Mouse (Mus musculus): ENCODE results near the gene Osbpl5. TPM values are rescaled to one million over a fixed set of nuclear protein-coding genes. Genes with fewer than 3 reads are reported as not detected.
A peak's percentile ranks its signal among the peaks of the same experiment; 100 is the strongest.
"Not testable (repeated sequence)": the region's sequence is repeated elsewhere in the genome, so short reads cannot be mapped to it uniquely, and the experiment has no call there.

The Osbpl5 gene
- total RNA-seq, 2 experiments from 2014 or later, result 21.6 to 33.6 TPM

DNA sequence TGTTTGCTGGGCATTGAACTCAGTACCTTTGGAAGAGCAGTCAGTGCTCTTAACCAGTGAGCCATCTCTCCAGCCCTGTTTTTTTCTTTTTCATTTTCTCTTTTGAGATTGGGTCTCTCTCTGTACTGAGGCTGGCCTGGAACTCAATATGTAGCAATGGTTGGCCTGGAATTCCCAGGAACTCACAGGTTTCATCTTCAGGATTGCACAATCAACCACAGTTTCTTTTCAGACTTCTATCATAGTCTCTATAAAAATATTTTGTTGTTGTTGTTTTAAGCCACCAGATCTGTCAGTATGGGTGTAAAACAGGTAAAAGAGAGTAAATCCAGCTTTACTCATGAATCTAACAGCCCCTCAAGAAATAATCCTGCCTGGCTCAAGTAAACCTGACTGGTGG is 96.0 kb downstream of the Osbpl5 start:
- DNase-seq (ENCODE audit: extremely low spot score in 1 of 2, low spot score in 1 of 2), result no peak

DNA sequence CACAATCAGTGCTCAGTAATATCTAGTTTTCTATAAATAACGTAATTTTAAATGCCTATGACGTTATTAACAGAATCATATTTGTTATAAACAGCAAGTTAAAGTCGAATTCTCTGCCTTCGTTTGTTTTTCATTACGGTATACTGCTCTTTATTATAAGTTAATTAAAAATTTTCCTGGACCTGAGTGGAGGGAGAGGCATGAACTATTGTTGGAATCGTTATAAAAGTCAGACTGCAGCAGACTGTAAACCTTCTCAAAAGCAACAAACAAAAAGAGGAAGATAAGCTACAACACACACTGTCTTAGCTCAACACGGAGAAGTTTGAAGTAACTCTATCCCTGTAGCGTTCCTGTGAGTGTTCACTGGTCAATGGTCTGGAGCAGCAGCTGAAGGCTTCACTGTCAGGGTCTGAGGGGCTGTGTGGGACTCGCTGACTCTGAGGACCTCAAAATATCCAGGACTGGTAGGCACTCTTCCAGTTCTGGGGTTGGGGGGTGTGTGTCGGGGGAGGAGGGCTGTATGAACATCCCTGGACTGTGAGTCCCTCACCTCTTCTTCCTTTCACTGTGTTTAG is 106.9 kb downstream of the Osbpl5 start:
- DNase-seq (ENCODE audit: extremely low spot score in 1 of 2, low spot score in 1 of 2), result not testable (repeated sequence)

DNA sequence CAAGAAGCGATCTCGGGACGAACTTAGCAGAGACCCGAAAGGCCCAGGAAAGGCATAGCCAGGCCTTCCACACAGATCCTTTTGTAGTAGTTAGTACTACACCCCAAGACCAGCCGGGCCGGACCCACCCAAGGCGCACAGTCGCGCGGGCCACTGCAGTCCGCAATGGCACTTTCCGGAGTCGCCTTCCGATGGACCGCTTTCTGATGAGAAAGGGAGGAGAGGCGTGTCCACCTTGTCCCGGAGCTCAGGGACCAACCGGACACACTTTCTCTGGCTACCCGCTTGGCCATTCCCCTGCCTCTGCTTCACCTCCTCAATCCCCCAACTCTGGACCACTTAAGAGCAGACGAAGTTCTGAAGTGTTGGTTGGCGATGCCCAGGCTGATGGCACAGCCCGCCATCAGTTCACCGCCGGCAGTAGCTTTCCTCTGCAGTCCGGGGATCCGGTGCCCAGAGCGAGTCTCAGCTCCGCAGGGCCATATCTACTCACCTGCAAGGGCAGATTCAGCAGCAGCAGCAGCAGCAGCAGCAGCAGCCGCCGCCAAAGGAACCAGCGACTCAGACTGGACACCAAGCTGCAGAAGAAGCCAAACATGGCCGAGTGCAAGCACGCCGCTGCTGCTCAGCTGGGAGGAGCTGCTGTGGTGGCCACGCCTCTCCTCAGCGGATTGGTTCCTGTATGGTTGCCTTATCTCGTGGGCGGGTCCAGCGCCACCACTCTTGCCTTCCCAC is 107.6 kb downstream of the Osbpl5 start, which contains the start of gene Tnfrsf22:
Gene Tnfrsf22, minus strand, starts transcription at position 628 of the 735 bp plus-strand sequence.
- peak; percentile 54 to 63 for DNase-seq (ENCODE audit: extremely low spot score in 1 of 2, low spot score in 1 of 2)

DNA sequence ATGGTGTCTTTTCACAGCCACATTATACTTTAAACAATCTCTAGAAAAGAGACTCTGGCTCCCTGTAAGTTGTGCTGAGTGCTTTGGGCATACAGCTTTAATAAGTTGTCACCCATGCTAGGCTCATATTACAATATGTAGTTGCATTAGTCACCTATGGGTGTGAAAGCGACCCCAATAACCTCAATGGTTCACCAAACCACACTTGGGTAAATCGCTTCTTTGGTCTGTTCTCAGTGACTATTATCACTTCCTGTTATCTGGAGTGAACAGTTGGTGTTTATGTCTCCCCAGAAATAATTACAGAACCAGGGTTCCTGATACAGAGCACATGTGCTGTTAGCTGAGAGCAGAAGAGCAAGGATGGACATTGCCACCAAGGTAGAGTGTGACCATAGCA is 112.8 kb downstream of the Osbpl5 start:
- DNase-seq (ENCODE audit: extremely low spot score in 1 of 2, low spot score in 1 of 2), result not testable (repeated sequence)

Small RNA genes within 50 kb of the gene (microRNA-seq; reads per million reads assigned to microRNA genes)
- 0 reads per million in 2 experiments for gene Gm22064

Other genes with a start within 250 kb of the Osbpl5 start
- 100 to 1,000 TPM; 114 to 125 TPM for gene Nap1l4, start 207.9 kb downstream of the Osbpl5 start, total RNA-seq (2021)
- 10 to 100 TPM; 46.0 to 56.4 TPM for gene Cars, start 156.9 kb downstream of the Osbpl5 start, total RNA-seq (2021)
- under 1 TPM in 1 of 2 experiments, not detected in 1; 0.19 TPM for gene Tnfrsf26, start 128.3 kb downstream of the Osbpl5 start, total RNA-seq (2021)
- gene Tnfrsf22, start 107.3 kb downstream of the Osbpl5 start, total RNA-seq (2021), result 1 to 10 TPM; 2.2 to 2.3 TPM
- gene Tnfrsf23, start 71.1 kb downstream of the Osbpl5 start, total RNA-seq (2021), result 1 to 10 TPM; 1.1 TPM
- gene Mrgprg, start 10.0 kb upstream of the Osbpl5 start, total RNA-seq (2021), result not detected
- gene Mrgpre, start 27.5 kb upstream of the Osbpl5 start, total RNA-seq (2021), result 1 to 10 TPM; 5.0 to 6.6 TPM
- gene Nadsyn1, start 65.9 kb upstream of the Osbpl5 start, total RNA-seq (2021), result 1 to 10 TPM; 6.2 to 7.3 TPM
- gene Dhcr7, start 66.2 kb upstream of the Osbpl5 start, total RNA-seq (2021), result 10 to 100 TPM; 44.7 to 51.3 TPM
- gene Gm498, start 109.9 kb upstream of the Osbpl5 start, total RNA-seq (2021), result not detected
- 100 to 1,000 TPM; 110 to 137 TPM for gene Shank2, start 244.9 kb upstream of the Osbpl5 start, total RNA-seq (2021)

Measured in layer of hippocampus, postnatal 25 days (tissue).